Mouse (Mus musculus) midbrain, embryonic 10.5 days (tissue): Measurements from ENCODE around the gene Repin1. TPM values are rescaled to one million over a fixed set of nuclear protein-coding genes. Genes with fewer than 3 reads are reported as not detected.
A peak's percentile ranks its signal among the peaks of the same experiment; 100 is the strongest.
"Not testable (repeated sequence)": the region's sequence is repeated elsewhere in the genome, so short reads cannot be mapped to it uniquely, and the experiment has no call there.

ENCODE experiments used
- DNase-seq: peaks from one replicate; pipeline ENCODE4 v3.0.0-alpha.2; 2017; ENCODE audit warnings: low spot score
- H3K27ac ChIP-seq: fragments of 300-500 bp; sonication (generic); replicated peaks from 2 replicates; pipeline ENCODE4 v1.5.1; 2016; ENCODE audit warnings: mild to moderate bottlenecking
- H3K27me3 ChIP-seq: fragments of 300-500 bp; sonication (generic); 2 replicates; pipeline ENCODE4 v1.6.1; 2016; ENCODE audit warnings: low read depth, mild to moderate bottlenecking; ENCODE audit not compliant: poor library complexity, severe bottlenecking
- H3K36me3 ChIP-seq: fragments of 300-500 bp; sonication (generic); 2 replicates; pipeline ENCODE4 v1.6.1; 2016; ENCODE audit warnings: mild to moderate bottlenecking, moderate library complexity
- H3K4me1 ChIP-seq: fragments of 300-500 bp; sonication (generic); 2 replicates; pipeline ENCODE4 v1.6.1; 2016
- H3K4me3 ChIP-seq: fragments of 300-500 bp; sonication (generic); 2 replicates; pipeline ENCODE4 v1.5.1; 2016; ENCODE audit warnings: mild to moderate bottlenecking, moderate library complexity
- H3K9me3 ChIP-seq: fragments of 300-500 bp; sonication (generic); replicated peaks from 2 replicates; pipeline ENCODE4 v1.6.1; 2016; ENCODE audit warnings: mild to moderate bottlenecking
- WGBS: fragments of 180-500 bp; shearing (Covaris S2); methylation state at CpG from one replicate; pipeline ENCODE4 v1.1.7; 2016; 5-methylcytosine and 5-hydroxymethylcytosine counted together
- polyA plus RNA-seq: library from polyadenylated mRNA; unstranded; fragments of >200 nt; fragmentation: Nextera tagmentation; extraction: Ambion mirVana; gene quantifications from 2 replicates; pipeline ENCODE4 v1.2.1, GENCODE M21; 2016

Gene Repin1
- polyA plus RNA-seq, 1 experiment from 2014 or later, result 58.9 TPM

DNA sequence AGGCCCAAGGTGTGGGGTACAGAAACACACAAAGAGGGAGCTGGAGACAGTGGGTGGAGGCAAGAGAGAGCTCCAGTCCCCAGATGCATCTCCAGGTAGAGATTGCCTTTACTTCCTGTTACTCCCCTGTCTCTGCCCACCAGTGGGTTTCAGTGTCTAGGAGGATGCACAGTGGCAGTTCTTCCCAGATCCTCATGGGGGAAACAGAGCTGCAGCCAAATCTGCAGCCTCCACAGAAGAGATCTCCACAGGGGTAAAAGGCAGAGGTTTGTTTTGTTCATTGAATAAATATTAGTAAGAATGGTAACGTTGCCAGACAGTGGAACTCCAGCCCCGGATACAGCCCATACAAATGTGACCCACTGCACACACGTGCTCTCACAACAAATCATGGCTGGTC, 17.0 kb downstream of the Repin1 start:
- no peak for DNase-seq
- H3K27me3 ChIP-seq, result no peaks in the 10 kb centered on the region
- WGBS, result 87% methylated on average over 3 of the region's 3 CpGs
- H3K4me3 ChIP-seq, result no peak overlapping the region
- no peaks in the 10 kb centered on the region for H3K4me1 ChIP-seq
- peaks cover 25% of the 10 kb centered on the region for H3K36me3 ChIP-seq
- no peak overlapping the region for H3K27ac ChIP-seq
- no peaks in the 10 kb centered on the region for H3K9me3 ChIP-seq

DNA sequence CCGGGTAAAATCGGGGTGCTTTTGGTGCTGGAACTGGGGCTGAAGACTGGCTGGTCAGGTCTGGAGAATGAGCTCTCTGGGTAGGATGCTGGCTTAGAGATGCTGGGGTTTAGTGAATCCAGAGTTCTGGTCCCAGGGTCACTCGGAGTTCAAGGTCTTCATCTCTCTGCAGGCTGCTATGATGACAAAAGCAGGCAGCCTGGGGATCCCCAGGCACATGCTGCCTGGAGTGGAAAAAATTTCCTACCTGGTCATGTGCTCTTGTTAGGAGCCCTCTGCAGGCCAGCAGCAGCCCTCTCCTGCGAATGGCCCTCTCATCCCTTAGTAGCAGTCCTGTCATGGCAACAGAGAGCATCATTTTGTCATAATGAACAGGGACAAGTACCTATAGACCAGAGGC, 19.8 kb downstream of the Repin1 start:
- Histone ChIP-seq H3K4me3 (no peak overlapping the region), H3K27me3 (no peaks in the 10 kb centered on the region), H3K27ac (no peak overlapping the region), H3K4me1 (no peaks in the 10 kb centered on the region), H3K36me3 (peaks cover 41% of the 10 kb centered on the region), H3K9me3 (no peaks in the 10 kb centered on the region)
- 93% methylated on average over 4 of the region's 4 CpGs for WGBS
- DNase-seq, result no peak

DNA sequence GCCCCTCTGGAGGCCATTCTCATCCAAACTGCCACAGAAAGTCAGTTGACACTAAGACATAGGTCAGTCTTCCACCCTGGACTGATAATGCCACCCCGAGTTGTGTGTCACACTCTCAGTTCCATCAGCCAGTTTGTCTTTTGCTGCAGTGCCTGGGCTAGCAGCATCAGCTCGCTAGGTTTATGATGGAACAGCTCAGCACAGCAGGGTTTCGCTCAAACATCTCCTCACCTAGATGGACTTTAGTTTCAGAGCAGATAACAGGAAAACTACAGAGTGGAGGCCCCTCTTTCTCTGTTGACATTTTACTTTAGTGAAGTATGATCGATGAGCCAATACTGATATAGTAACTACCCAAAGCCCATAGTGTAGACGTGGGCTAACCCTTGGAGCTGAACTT, 21.1 kb downstream of the Repin1 start:
- no peaks in the 10 kb centered on the region for H3K27me3 ChIP-seq
- H3K36me3 ChIP-seq, result peaks cover 52% of the 10 kb centered on the region
- no peaks in the 10 kb centered on the region for H3K9me3 ChIP-seq
- H3K27ac ChIP-seq, result no peak overlapping the region
- WGBS, result 92% methylated on average over 5 of the region's 5 CpGs
- DNase-seq, result no peak
- H3K4me1 ChIP-seq, result no peaks in the 10 kb centered on the region
- no peak overlapping the region for H3K4me3 ChIP-seq

GRCm38 (mm10) chr6:48620031-48620430, 26.3 kb downstream of the Repin1 start:
- H3K36me3 ChIP-seq, result peaks cover 54% of the 10 kb centered on the region
- whole genome bisulfite sequencing, result 92% methylated on average over 30 of the region's 30 CpGs
- DNase-seq, result no peak
- H3K27me3 ChIP-seq, result no peaks in the 10 kb centered on the region
- no peaks in the 10 kb centered on the region for H3K4me1 ChIP-seq
- H3K4me3 ChIP-seq, result no peak overlapping the region
- H3K9me3 ChIP-seq, result no peaks in the 10 kb centered on the region
- no peak overlapping the region for H3K27ac ChIP-seq

DNA sequence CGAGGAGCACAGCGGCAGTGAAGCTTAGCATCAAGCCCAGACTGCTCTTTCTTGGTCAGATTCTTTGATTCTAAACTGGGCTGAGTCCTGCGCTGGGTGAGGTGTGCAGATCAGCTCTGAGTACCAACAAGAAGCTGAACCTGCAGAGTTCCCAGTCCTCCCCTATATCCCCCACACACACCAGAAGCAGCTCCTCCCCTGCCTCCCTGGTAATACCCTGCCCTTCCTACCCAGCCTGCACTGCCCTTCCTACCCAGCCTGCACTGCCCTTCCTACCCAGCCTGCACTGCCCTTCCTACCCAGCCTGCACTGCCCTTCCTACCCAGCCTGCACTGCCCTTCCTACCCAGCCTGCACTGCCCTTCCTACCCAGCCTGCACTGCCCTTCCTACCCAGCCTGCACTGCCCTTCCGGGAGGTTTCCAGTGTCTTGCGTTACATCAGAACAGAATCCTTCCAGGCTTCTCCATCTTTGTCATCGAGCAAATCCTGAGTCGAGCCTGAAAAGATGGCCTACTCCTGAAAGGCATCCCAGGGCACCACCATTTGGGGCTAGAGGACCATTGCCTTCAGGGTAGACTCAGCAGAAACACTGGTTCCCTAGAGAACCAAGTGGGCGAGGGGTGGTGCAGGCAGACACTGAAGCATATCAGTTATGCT, 28.6 kb downstream of the Repin1 start:
- Histone ChIP-seq H3K4me1 (peaks cover 11% of the 10 kb centered on the region), H3K36me3 (peaks cover 44% of the 10 kb centered on the region), H3K27me3 (peaks cover 22% of the 10 kb centered on the region)
- H3K4me3 ChIP-seq, H3K9me3 ChIP-seq, H3K27ac ChIP-seq, DNase-seq: not testable (repeated sequence)
- WGBS, result 87% methylated on average over 8 of the region's 8 CpGs

DNA sequence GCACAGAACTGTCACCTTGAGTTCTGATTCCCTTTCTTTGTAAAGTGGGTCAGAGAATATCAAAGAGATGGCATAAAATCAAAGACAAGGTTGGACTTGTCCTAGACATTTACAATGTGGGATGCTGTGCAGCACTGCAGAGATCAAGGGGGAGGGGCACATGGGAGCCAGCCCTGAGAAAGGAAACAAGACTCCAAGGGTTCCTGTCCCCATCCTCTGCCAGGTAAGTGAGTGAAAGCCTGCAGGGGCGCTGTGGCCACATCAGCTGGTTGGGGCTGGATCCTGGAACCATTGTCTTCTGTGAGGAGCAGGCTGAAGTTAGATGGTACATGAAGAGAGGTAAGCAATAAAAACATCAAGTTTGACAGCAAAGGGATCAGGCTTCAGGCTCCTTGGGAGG, 29.8 kb downstream of the Repin1 start:
- 32% methylated on average over 1 of the region's 1 CpGs for WGBS
- peaks cover 35% of the 10 kb centered on the region for H3K36me3 ChIP-seq
- no peak overlapping the region for H3K4me3 ChIP-seq

DNA sequence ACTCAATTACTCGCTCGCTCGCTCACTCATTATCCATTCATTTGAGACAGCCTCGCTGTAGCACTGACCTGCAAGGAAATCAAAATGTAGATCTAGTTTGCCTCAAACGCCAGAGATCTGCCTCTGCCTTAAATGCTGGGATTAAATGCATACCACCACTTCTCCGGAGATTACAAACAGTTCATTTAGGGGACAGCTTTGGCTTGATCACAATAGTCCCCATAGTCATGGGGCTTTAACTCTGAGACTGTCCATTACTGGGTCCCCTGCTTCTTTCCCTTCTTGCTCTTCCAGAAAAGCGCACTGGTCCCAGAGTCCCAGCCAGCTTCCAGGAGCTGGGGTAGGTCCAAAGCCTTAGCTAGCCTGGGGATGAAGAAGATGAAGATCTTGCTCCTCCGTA, 32.8 kb downstream of the Repin1 start, which contains the start of gene AI854703:
Gene AI854703, plus strand, starts transcription at position 301 of the 400 bp plus-strand sequence.
- DNase-seq, result no peak
- peaks cover 63% of the 10 kb centered on the region for H3K27me3 ChIP-seq
- peaks cover 7% of the 10 kb centered on the region for H3K36me3 ChIP-seq
- peak within 1 kb of the TSS; percentile 72 for H3K27ac ChIP-seq
- peak within 1 kb of the TSS; percentile 60 for H3K4me3 ChIP-seq
- no peaks in the 10 kb centered on the region for H3K9me3 ChIP-seq
- 30% methylated on average over 8 of the region's 8 CpGs for WGBS
- peaks cover 29% of the 10 kb centered on the region for H3K4me1 ChIP-seq

More for the DNA sequence above, 29.8 kb downstream of the Repin1 start:
- Histone ChIP-seq H3K9me3 (no peaks in the 10 kb centered on the region), H3K27me3 (peaks cover 33% of the 10 kb centered on the region), H3K4me1 (peaks cover 15% of the 10 kb centered on the region), H3K27ac (no peak overlapping the region)
- DNase-seq, result no peak

GRCm38 (mm10) chr6:48626984-48627383, 33.3 kb downstream of the Repin1 start:
- WGBS, result under 1% methylated on average over 32 of the region's 32 CpGs
- H3K4me3 ChIP-seq, result peak overlapping the region; percentile 60
- H3K27me3 ChIP-seq, result peaks cover 68% of the 10 kb centered on the region
- DNase-seq, result peak; percentile 67
- H3K27ac ChIP-seq, result peak overlapping the region; percentile 72
- no peaks in the 10 kb centered on the region for H3K9me3 ChIP-seq
- peaks cover 29% of the 10 kb centered on the region for H3K4me1 ChIP-seq
- peaks cover 1% of the 10 kb centered on the region; the same call in 1 of the 2 replicates for H3K36me3 ChIP-seq

DNA sequence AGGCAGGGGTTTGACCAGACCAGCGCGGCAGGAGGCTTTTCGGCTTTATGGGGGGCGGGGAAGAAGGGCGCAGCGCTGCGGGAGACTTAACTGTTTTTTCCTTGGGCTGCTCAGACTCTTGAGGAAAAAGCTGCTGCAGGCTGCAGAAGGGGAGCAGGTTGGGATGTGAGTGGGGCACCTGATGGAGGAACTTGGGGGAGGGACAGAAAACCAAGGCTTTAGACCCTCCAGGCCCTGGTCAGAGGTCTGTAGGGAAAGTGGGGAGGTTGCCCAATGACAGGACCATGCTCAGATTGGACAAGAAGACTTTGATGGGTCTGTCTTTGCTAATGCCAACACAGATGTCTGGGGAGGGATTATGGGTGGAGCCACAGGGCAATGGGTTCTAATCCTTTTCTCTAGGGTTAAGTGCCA, 33.8 kb downstream of the Repin1 start:
- Histone ChIP-seq H3K27me3 (peaks cover 69% of the 10 kb centered on the region), H3K4me3 (peak overlapping the region; percentile 60), H3K4me1 (peaks cover 29% of the 10 kb centered on the region), H3K9me3 (no peaks in the 10 kb centered on the region), H3K27ac (peak overlapping the region; percentile 72), H3K36me3 (no peaks in the 10 kb centered on the region)
- DNase-seq, result no peak
- WGBS, result 3% methylated on average over 7 of the region's 7 CpGs

DNA sequence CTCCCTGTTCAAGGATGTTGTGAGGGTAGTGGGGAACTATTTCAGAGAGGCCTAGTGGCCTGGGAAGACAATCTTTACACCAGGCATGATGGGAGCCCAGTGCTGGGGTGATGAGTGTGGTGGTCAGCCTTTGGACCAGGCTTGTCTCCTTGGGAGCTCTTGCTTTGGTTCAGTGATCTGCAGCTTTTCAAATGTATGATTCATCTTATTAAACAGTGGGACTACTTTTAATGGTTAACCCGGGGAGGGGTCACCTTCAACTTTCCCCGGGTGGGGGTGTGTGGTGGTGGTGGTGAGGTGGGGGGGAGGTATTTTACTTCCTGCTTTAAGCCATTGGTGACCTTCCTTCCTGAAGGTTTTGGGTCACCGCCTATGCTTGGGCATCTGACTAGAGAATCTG, 34.7 kb downstream of the Repin1 start:
- peaks cover 29% of the 10 kb centered on the region for H3K4me1 ChIP-seq
- no peak for DNase-seq
- peaks cover 69% of the 10 kb centered on the region for H3K27me3 ChIP-seq
- 82% methylated on average over 3 of the region's 3 CpGs for WGBS
- H3K4me3 ChIP-seq, result 0 out of 2 replicates have a peak overlapping the region, but pooled peaks have one; percentile 57
- H3K27ac ChIP-seq, result no peak overlapping the region
- H3K36me3 ChIP-seq, result no peaks in the 10 kb centered on the region
- H3K9me3 ChIP-seq, result no peaks in the 10 kb centered on the region

DNA sequence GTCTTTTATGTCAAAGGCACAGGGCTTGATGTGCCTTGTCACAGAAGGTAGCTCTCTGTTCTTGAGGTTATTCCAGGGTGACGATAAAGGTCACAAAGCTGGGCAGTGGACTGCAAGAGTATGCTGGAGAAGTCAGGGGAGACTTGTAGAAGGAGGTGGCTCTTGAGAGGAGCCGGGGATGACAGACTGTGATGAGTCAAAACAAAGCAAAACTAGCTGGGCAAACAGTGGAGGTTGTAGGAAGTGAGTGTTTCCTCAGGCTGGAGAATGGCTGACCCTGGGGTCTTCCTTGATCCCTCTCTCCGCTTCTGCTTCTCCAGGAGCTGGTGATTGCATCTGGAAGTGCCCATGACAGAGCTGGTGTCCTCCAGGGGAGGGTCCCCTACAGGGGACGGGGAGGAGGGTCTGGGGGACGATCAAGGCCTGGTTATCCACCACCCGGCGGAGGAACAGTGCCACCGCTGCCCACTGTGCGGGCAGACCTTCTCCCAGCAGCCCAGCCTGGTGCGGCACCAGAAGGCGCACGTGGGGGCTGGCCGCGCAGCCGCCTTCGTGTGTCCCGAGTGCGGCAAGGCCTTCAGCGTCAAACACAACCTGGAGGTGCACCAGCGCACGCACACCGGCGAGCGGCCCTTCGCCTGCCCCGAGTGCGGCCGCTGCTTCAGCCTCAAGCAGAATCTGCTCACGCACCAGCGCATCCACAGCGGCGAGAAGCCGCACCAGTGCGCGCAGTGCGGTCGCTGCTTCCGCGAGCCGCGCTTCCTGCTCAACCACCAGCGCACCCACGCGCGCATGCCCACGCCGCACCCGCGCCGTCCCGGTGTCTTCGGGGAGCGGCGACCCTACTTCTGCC, 35.4 kb downstream of the Repin1 start:
- Histone ChIP-seq H3K4me1 (peaks cover 29% of the 10 kb centered on the region), H3K9me3 (no peaks in the 10 kb centered on the region), H3K4me3 (peak overlapping the region; percentile 57), H3K36me3 (no peaks in the 10 kb centered on the region), H3K27ac (peak overlapping the region; percentile 60), H3K27me3 (peaks cover 69% of the 10 kb centered on the region)
- WGBS, result 12% methylated on average over 54 of the region's 54 CpGs
- peak; percentile 45 for DNase-seq

- Histone ChIP-seq H3K27ac (peak overlapping the region; percentile 60), H3K27me3 (peaks cover 69% of the 10 kb centered on the region), H3K4me3 (peak overlapping the region; percentile 57), H3K36me3 (no peaks in the 10 kb centered on the region), H3K4me1 (peaks cover 29% of the 10 kb centered on the region), H3K9me3 (no peaks in the 10 kb centered on the region)
- no peak for DNase-seq
- 24% methylated on average over 13 of the region's 13 CpGs for WGBS
Observed at GRCm38 (mm10) chr6:48629661-48630034, 36.0 kb downstream of the Repin1 start.

GRCm38 (mm10) chr6:48630831-48631230, 37.1 kb downstream of the Repin1 start:
- Histone ChIP-seq H3K9me3 (no peaks in the 10 kb centered on the region), H3K4me1 (peaks cover 29% of the 10 kb centered on the region), H3K27ac (no peak overlapping the region), H3K36me3 (no peaks in the 10 kb centered on the region), H3K27me3 (peaks cover 62% of the 10 kb centered on the region), H3K4me3 (no peak overlapping the region)
- no peak for DNase-seq
- 89% methylated on average over 8 of the region's 8 CpGs for WGBS
